In genomic region chrX:96130663-96131062, GRCm38 (mm10) we compare ENCODE assay signal across 9 mouse cellular contexts. TPM values are rescaled to one million over a fixed set of nuclear protein-coding genes. Genes with fewer than 3 reads are reported as not detected.
DNase-seq lines count a peak whose midpoint lies in the region; ATAC-seq and TF ChIP-seq lines count a peak whose summit lies in the region.
"Had no signal": no experiment of that assay in that cellular context is flagged by ENCODE, and none has a peak within 500 bp of the region (broad histone marks: within the 10 kb centered on the region; RNA-seq: fewer than 3 reads in every experiment).

No protein-coding gene starts in this region.

- H3K27me3 ChIP-seq in neural tube, embryonic 12.5 days (replicated peaks): no peaks in the 10 kb centered on the region
- no peaks in the 10 kb centered on the region for H3K27me3 ChIP-seq in heart, embryonic 16.5 days (ENCODE audit: control insufficient read depth, insufficient read depth, low read length)
- H3K27me3 ChIP-seq in lung, embryonic 15.5 days: no peaks in the 10 kb centered on the region
- no peaks in the 10 kb centered on the region for H3K27me3 ChIP-seq in hindbrain, postnatal 0 days (ENCODE audit: insufficient read depth, low read length)
- H3K27me3 ChIP-seq in forebrain, embryonic 10.5 days (ENCODE audit: poor library complexity, severe bottlenecking): no peaks in the 10 kb centered on the region
- H3K27me3 ChIP-seq: limb, embryonic 15.5 days had no signal

- H3K4me1 ChIP-seq in neural tube, embryonic 12.5 days: no peaks in the 10 kb centered on the region
- H3K4me1 ChIP-seq in heart, embryonic 16.5 days (ENCODE audit: control insufficient read depth, insufficient read depth, low read length): peaks cover 45% of the 10 kb centered on the region
- peaks cover 24% of the 10 kb centered on the region for H3K4me1 ChIP-seq in lung, embryonic 15.5 days
- H3K4me1 ChIP-seq in hindbrain, postnatal 0 days (ENCODE audit: insufficient read depth, low read length): no peaks in the 10 kb centered on the region
- H3K4me1 ChIP-seq in forebrain, embryonic 10.5 days: 0 out of 2 replicates have a peak, but pooled peaks cover 4% of the 10 kb centered on the region
- H3K4me1 ChIP-seq: limb, embryonic 15.5 days had no signal

- H3K36me3 ChIP-seq in neural tube, embryonic 12.5 days: no peaks in the 10 kb centered on the region
- no peaks in the 10 kb centered on the region for H3K36me3 ChIP-seq in heart, embryonic 16.5 days (ENCODE audit: control insufficient read depth, insufficient read depth)
- H3K36me3 ChIP-seq in lung, embryonic 15.5 days: no peaks in the 10 kb centered on the region
- no peaks in the 10 kb centered on the region for H3K36me3 ChIP-seq in hindbrain, postnatal 0 days (ENCODE audit: insufficient read depth, low read length)
- no peaks in the 10 kb centered on the region for H3K36me3 ChIP-seq in forebrain, embryonic 10.5 days (replicated peaks)
- H3K36me3 ChIP-seq: limb, embryonic 15.5 days had no signal

- no peak overlapping the region for H3K4me3 ChIP-seq in neural tube, embryonic 12.5 days
- H3K4me3 ChIP-seq in heart, embryonic 16.5 days (ENCODE audit: low read length): no peak overlapping the region
- no peak overlapping the region for H3K4me3 ChIP-seq in lung, embryonic 15.5 days
- H3K4me3 ChIP-seq in hindbrain, postnatal 0 days (ENCODE audit: low read length): no peak overlapping the region
- H3K4me3 ChIP-seq in forebrain, embryonic 10.5 days: no peak overlapping the region
- H3K4me3 ChIP-seq: limb, embryonic 15.5 days had no signal

- H3K4me2 ChIP-seq in neural tube, embryonic 12.5 days (replicated peaks): no peak overlapping the region
- peak overlapping the region; percentile 50 for H3K4me2 ChIP-seq in heart, embryonic 16.5 days (ENCODE audit: low read depth, low read length)
- H3K4me2 ChIP-seq in lung, embryonic 15.5 days: peak overlapping the region; percentile 18; the same call in 1 of the 2 replicates
- H3K4me2 ChIP-seq in hindbrain, postnatal 0 days (ENCODE audit: low read depth, low read length): no peak overlapping the region
- H3K4me2 ChIP-seq: limb, embryonic 15.5 days had no signal

- no peak overlapping the region for H3K27ac ChIP-seq in neural tube, embryonic 12.5 days
- peak overlapping the region; percentile 76 for H3K27ac ChIP-seq in heart, embryonic 16.5 days (ENCODE audit: low read length)
- H3K27ac ChIP-seq in lung, embryonic 15.5 days: peak overlapping the region; percentile 24; the same call in 1 of the 2 replicates
- no peak overlapping the region for H3K27ac ChIP-seq in hindbrain, postnatal 0 days
- H3K27ac ChIP-seq in forebrain, embryonic 10.5 days: no peak overlapping the region
- H3K27ac ChIP-seq: limb, embryonic 15.5 days had no signal

- H3K9ac ChIP-seq in neural tube, embryonic 12.5 days: no peak overlapping the region
- H3K9ac ChIP-seq in heart, embryonic 16.5 days (ENCODE audit: low read length): no peak overlapping the region
- H3K9ac ChIP-seq in lung, embryonic 15.5 days: no peak overlapping the region
- no peak overlapping the region for H3K9ac ChIP-seq in hindbrain, postnatal 0 days (replicated peaks; ENCODE audit: low read length)
- H3K9ac ChIP-seq: limb, embryonic 15.5 days had no signal

- no peak for TF ChIP-seq CTCF in hindbrain, postnatal 0 days (IDR thresholded peaks at IDR 0.05; ENCODE audit: low read depth)

- DNase-seq in neural tube, embryonic 10.5 days (ENCODE audit: extremely low spot score, low spot score): no peak
- DNase-seq in thymus, adult 18-20 months: peak; percentile 32 to 69
- DNase-seq in hindbrain, postnatal 0 days (ENCODE audit: low spot score): no peak
- DNase-seq in forebrain, embryonic 10.5 days (ENCODE audit: extremely low spot score, low spot score): no peak
- no peak for DNase-seq in ovary, adult 18-20 months (ENCODE audit: low spot score)

- no peaks in the 10 kb centered on the region for H3K9me3 ChIP-seq in neural tube, embryonic 12.5 days
- no peaks in the 10 kb centered on the region for H3K9me3 ChIP-seq in heart, embryonic 16.5 days (replicated peaks; ENCODE audit: control insufficient read depth, low read length)
- H3K9me3 ChIP-seq in lung, embryonic 15.5 days: no peaks in the 10 kb centered on the region
- H3K9me3 ChIP-seq in hindbrain, postnatal 0 days (ENCODE audit: low read length): no peaks in the 10 kb centered on the region
- no peaks in the 10 kb centered on the region for H3K9me3 ChIP-seq in forebrain, embryonic 10.5 days
- H3K9me3 ChIP-seq: limb, embryonic 15.5 days had no signal

- ATAC-seq in neural tube, embryonic 12.5 days (ENCODE audit: low FRiP score, low read depth): 0 out of 2 replicates have a peak, but pooled peaks have one; percentile 17
- peak; percentile 58 for ATAC-seq in heart, embryonic 16.5 days (replicated peaks; ENCODE audit: extremely low read depth, insufficient read depth, low FRiP score)
- peak; percentile 58; the same call in 1 of the 2 replicates for ATAC-seq in lung, embryonic 15.5 days (ENCODE audit: borderline replicate concordance, extremely low read depth, low FRiP score, low TSS enrichment)
- ATAC-seq in hindbrain, postnatal 0 days: no peak

- WGBS in neural tube, embryonic 12.5 days: 67% methylated on average over 6 of the region's 6 CpGs
- WGBS in heart, embryonic 16.5 days: 25% methylated on average over 6 of the region's 6 CpGs
- WGBS in lung, embryonic 15.5 days: 29% methylated on average over 6 of the region's 6 CpGs
- WGBS in hindbrain, postnatal 0 days: 72% methylated on average over 6 of the region's 6 CpGs
- WGBS in forebrain, embryonic 10.5 days: 73% methylated on average over 6 of the region's 6 CpGs

RNA-seq across cellular contexts. Expression of gene Msn, which starts 34.8 kb away (rescaled TPM):
- 74.4 and 90.7 TPM in 2 replicates for polyA plus RNA-seq in neural tube, embryonic 12.5 days (2016; fragmentation: Nextera tagmentation; extraction: Ambion mirVana)
- 192 and 203 TPM in 2 replicates for polyA plus RNA-seq in heart, embryonic 16.5 days (2015; fragmentation: Nextera tagmentation; extraction: Ambion mirVana)
- 182 and 194 TPM in 2 replicates for polyA plus RNA-seq in lung, embryonic 15.5 days (2015; fragmentation: Nextera tagmentation; extraction: Ambion mirVana)
- total RNA-seq in hindbrain, postnatal 0 days (2014; rRNA removed): 23.3 and 23.7 TPM in 2 replicates
- 31.6 and 33.1 TPM in 2 replicates for polyA plus RNA-seq in hindbrain, postnatal 0 days (2015; fragmentation: Nextera tagmentation; extraction: Ambion mirVana)
- polyA plus RNA-seq in forebrain, embryonic 10.5 days (2016; fragmentation: Nextera tagmentation; extraction: Ambion mirVana): 109 and 116 TPM in 2 replicates

Comparison
In these comparisons a context has a peak if more than half of its experiments do, and no peak if none do; other contexts are left out.
1. H3K27ac ChIP-seq: peak in heart, embryonic 16.5 days (single experiment) and lung, embryonic 15.5 days (single experiment); none in neural tube, embryonic 12.5 days (single experiment), hindbrain, postnatal 0 days (single experiment) and forebrain, embryonic 10.5 days (single experiment).
2. H3K4me2 ChIP-seq: peak in heart, embryonic 16.5 days (single experiment) and lung, embryonic 15.5 days (single experiment); none in neural tube, embryonic 12.5 days (single experiment) and hindbrain, postnatal 0 days (single experiment).
3. DNase-seq: peak in thymus, adult 18-20 months (2 of 2); none in neural tube, embryonic 10.5 days (single experiment), hindbrain, postnatal 0 days (single experiment), forebrain, embryonic 10.5 days (single experiment) and ovary, adult 18-20 months (single experiment).